Mouse (Mus musculus): ENCODE data around the gene Slc25a35.
"Not testable (repeated sequence)": the region's sequence is repeated elsewhere in the genome, so short reads cannot be mapped to it uniquely, and the experiment has no call there.

The Slc25a35 gene

GRCm38 (mm10) chr11:68961596-68961995 lies 6.3 kb upstream of the Slc25a35 start:
- DNase-seq (ENCODE audit: inconsistent age in 2 of 2, low spot score in 1 of 2), result no peak

GRCm38 (mm10) chr11:68962159-68962558 lies 5.8 kb upstream of the Slc25a35 start:
- DNase-seq (ENCODE audit: inconsistent age in 2 of 2, low spot score in 1 of 2), result not testable (repeated sequence)

- no peak for DNase-seq (ENCODE audit: inconsistent age in 2 of 2, low spot score in 1 of 2)
These were observed 4.5 kb upstream of the Slc25a35 start for GRCm38 (mm10) chr11:68963405-68963804.

GRCm38 (mm10) chr11:68965050-68965449 lies 2.9 kb upstream of the Slc25a35 start:
- DNase-seq (ENCODE audit: inconsistent age in 2 of 2, low spot score in 1 of 2), result no peak

GRCm38 (mm10) chr11:68965845-68966244 lies 2.1 kb upstream of the Slc25a35 start:
- peak; percentile 37 to 85 for DNase-seq (ENCODE audit: inconsistent age in 2 of 2, low spot score in 1 of 2)

GRCm38 (mm10) chr11:68966554-68966953 lies 1.4 kb upstream of the Slc25a35 start:
- no peak for DNase-seq (ENCODE audit: inconsistent age in 2 of 2, low spot score in 1 of 2)

- DNase-seq (ENCODE audit: inconsistent age in 2 of 2, low spot score in 1 of 2), result no peak
These were observed 821 bp downstream of the Slc25a35 start for GRCm38 (mm10) chr11:68968752-68969151.

GRCm38 (mm10) chr11:68970232-68970631 lies 2.3 kb downstream of the Slc25a35 start:
- peak in 1 of 2 experiments; percentile 69 for DNase-seq (ENCODE audit: inconsistent age in 2 of 2, low spot score in 1 of 2)

- peak; percentile 91 to 96 for DNase-seq (ENCODE audit: inconsistent age in 2 of 2, low spot score in 1 of 2)
These were observed 5.5 kb downstream of the Slc25a35 start for GRCm38 (mm10) chr11:68973250-68974058.

- no peak for DNase-seq (ENCODE audit: inconsistent age in 2 of 2, low spot score in 1 of 2)
These were observed 6.1 kb downstream of the Slc25a35 start for GRCm38 (mm10) chr11:68974059-68974450.

GRCm38 (mm10) chr11:68975085-68975484 lies 7.2 kb downstream of the Slc25a35 start, which contains the start of gene Rangrf:
Gene Rangrf, minus strand, starts transcription at chr11:68975185.
- DNase-seq (ENCODE audit: inconsistent age in 2 of 2, low spot score in 1 of 2), result no peak

- DNase-seq (ENCODE audit: inconsistent age in 2 of 2, low spot score in 1 of 2), result no peak
These were observed 7.7 kb downstream of the Slc25a35 start for GRCm38 (mm10) chr11:68975601-68976000.

- DNase-seq (ENCODE audit: inconsistent age in 2 of 2, low spot score in 1 of 2), result no peak
These were observed 11.4 kb downstream of the Slc25a35 start for GRCm38 (mm10) chr11:68979320-68979733.

- DNase-seq (ENCODE audit: inconsistent age in 2 of 2, low spot score in 1 of 2), result no peak
These were observed 13.0 kb downstream of the Slc25a35 start for GRCm38 (mm10) chr11:68980919-68981318.

- peak; percentile 72 to 90 for DNase-seq (ENCODE audit: inconsistent age in 2 of 2, low spot score in 1 of 2)
These were observed 14.9 kb downstream of the Slc25a35 start for GRCm38 (mm10) chr11:68982639-68983369.

GRCm38 (mm10) chr11:68987365-68987882 lies 19.5 kb downstream of the Slc25a35 start:
- DNase-seq (ENCODE audit: inconsistent age in 2 of 2, low spot score in 1 of 2), result no peak

GRCm38 (mm10) chr11:68988341-68988740 lies 20.4 kb downstream of the Slc25a35 start:
- DNase-seq (ENCODE audit: inconsistent age in 2 of 2, low spot score in 1 of 2), result no peak

GRCm38 (mm10) chr11:68993122-68993521 lies 25.2 kb downstream of the Slc25a35 start:
- DNase-seq (ENCODE audit: inconsistent age in 2 of 2, low spot score in 1 of 2), result no peak

- DNase-seq (ENCODE audit: inconsistent age in 2 of 2, low spot score in 1 of 2), result no peak
These were observed 26.4 kb downstream of the Slc25a35 start for GRCm38 (mm10) chr11:68994377-68994776.

- no peak for DNase-seq (ENCODE audit: inconsistent age in 2 of 2, low spot score in 1 of 2)
These were observed 29.1 kb downstream of the Slc25a35 start for GRCm38 (mm10) chr11:68997080-68997479.

GRCm38 (mm10) chr11:69002782-69003181 lies 34.9 kb downstream of the Slc25a35 start:
- not testable (repeated sequence) for DNase-seq (ENCODE audit: inconsistent age in 2 of 2, low spot score in 1 of 2)

GRCm38 (mm10) chr11:69003592-69003991 lies 35.7 kb downstream of the Slc25a35 start:
- peak; percentile 67 to 86 for DNase-seq (ENCODE audit: inconsistent age in 2 of 2, low spot score in 1 of 2)
